Mouse (Mus musculus) granulocyte monocyte progenitor cell, adult 5-6 weeks (primary cell): Measurements from ENCODE around the gene Rab14. TPM values are rescaled to one million over a fixed set of nuclear protein-coding genes. Genes with fewer than 3 reads are reported as not detected.

Experiments used
- ATAC-seq: replicated peaks from 2 replicates; pipeline ENCODE4 v1.8.0; 2016; ENCODE audit warnings: mild to moderate bottlenecking, moderate TSS enrichment, inconsistent platforms; ENCODE audit not compliant: poor library complexity, severe bottlenecking
- total RNA-seq, 2 experiments: library from RNA; stranded (forward) in 1 of 2; stranded (reverse) in 1 of 2; fragments of 200-712, 200-1000 nt in 1 of 2; fragments of >200 nt in 1 of 2; fragmentation: Nextera tagmentation in 1 of 2; gene quantifications; 2 replicates each; pipeline ENCODE4 v1.2.3; 2014 to 2017

Rab14 gene
- total RNA-seq, 2 experiments from 2014 or later, result 102 to 136 TPM

GRCm38 (mm10) chr2:35203729-35204128 lies 2.8 kb upstream of the Rab14 start:
- no peak for ATAC-seq

DNA sequence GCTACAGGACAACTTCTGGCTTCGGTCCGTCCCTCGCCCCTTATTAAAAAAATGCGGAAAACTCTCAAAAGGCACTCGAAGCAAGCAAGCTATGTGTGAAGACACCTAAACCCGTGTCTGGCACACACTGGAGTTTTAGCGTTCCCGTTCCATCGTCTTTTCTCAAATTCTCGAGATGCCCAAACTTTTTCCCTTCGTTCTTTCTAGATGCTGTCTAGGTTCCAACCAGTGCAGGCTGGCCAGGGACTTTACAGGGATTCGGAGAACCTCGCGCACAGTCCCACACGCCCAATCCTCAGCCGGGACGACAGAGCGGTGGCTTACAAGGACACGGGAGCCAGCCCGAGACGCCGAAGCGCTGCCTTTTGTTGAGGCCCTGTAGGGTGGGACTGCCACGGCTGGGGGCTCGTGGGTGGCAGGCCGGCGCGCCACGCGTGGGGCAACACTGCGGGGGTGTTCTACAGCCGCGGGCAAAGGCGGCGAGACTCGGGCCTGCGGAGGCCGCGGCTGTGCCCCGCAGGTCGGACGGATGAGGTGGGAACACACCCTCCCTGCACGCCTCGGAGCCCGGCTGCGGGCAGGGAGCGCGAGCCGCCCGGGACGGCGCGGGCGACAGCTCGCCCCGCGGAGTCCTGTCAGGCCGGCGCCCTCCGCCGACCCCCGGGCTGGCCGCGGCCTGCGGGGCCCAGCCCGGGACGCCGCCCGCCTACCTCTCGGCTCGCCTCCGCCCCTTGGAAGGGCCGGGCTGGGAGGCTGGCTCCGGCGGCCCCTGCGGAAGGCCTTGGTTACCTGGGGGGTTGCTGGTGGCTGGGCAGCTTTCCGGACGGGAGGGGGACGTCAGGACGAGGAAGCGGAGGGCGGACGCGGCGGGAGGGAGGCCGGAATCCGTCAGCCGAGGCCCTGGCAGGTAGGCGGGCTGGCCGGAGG lies 686 bp downstream of the Rab14 start:
- ATAC-seq, result peak; percentile 36

DNA sequence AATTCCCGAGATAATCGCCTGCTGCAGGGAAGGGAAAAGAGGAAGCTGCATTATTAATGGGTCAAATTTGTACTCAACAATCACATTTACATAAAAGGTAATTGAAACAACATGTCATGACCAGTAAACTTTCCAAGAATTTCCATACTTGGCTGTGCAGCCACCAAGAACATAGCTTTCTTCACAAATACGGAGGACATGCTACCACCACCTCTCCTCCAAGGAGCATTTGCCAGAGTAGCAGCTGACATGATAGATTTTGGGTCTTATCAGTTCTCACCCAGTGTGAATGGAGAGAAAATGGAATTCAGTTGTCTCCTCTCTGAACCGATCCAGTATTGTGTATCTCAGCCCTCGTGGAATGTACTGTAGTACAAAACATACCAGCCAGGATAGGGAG lies 1.4 kb downstream of the Rab14 start:
- ATAC-seq, result no peak

GRCm38 (mm10) chr2:35195626-35196544 lies 5.0 kb downstream of the Rab14 start:
- peak; percentile 76 for ATAC-seq

DNA sequence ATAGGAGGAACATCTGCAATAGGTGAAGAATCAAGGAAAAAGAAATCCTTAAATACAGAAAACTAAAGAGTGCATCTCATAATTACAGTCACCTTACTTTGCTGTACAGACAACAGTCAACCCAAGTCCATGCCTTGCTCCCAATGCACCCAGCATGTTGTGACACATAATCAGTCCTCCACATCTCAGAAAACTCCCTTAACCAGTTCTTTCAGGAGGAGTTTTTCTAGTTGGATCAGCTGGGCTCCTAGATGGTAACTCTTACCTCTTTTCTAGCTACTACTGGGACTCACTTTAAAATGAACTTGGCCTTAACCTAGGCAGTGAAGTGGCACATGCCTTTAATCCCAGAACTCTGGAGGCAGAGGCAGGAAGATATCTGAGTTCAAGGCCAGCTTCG lies 6.9 kb downstream of the Rab14 start:
- no peak for ATAC-seq

DNA sequence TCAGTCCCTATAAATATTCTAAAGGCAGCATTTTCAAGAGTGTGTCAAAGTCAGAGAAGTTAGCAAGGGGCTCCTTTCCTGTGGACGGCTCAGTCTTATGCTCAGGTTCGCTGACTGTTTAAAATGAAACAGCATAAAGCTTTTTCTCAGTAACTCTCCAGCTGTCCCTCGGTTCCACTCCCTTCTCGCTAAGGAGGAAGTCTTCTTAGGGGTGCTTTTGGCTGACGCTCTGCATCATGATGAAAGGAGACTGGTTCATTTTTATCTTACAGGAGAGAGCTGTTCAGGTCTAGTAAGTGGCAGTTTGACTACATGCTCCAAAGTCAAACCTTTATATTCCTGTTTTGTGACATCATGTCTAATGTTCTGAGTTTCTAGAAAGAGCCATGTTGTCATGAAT lies 12.0 kb downstream of the Rab14 start:
- no peak for ATAC-seq

GRCm38 (mm10) chr2:35183115-35183673 lies 17.7 kb downstream of the Rab14 start:
- no peak for ATAC-seq

DNA sequence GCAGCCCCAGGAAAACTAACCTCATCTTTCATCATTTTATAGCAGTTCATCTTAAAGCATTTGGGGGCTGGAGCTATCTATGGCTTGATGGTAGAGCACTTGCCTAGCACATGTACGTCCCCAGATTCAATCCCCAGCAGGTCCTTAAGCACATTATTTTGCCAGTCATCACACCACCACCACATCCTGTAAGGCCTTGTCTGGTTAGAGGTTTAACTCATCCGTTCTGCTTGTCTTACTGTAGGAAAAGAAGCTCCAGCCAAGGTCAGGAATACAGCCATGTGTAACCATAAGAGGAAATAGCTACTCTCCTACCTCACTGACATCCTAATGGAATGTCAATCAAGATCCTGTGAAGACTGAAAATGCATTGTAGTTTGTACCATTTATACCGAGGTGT lies 22.8 kb downstream of the Rab14 start:
- ATAC-seq, result no peak

DNA sequence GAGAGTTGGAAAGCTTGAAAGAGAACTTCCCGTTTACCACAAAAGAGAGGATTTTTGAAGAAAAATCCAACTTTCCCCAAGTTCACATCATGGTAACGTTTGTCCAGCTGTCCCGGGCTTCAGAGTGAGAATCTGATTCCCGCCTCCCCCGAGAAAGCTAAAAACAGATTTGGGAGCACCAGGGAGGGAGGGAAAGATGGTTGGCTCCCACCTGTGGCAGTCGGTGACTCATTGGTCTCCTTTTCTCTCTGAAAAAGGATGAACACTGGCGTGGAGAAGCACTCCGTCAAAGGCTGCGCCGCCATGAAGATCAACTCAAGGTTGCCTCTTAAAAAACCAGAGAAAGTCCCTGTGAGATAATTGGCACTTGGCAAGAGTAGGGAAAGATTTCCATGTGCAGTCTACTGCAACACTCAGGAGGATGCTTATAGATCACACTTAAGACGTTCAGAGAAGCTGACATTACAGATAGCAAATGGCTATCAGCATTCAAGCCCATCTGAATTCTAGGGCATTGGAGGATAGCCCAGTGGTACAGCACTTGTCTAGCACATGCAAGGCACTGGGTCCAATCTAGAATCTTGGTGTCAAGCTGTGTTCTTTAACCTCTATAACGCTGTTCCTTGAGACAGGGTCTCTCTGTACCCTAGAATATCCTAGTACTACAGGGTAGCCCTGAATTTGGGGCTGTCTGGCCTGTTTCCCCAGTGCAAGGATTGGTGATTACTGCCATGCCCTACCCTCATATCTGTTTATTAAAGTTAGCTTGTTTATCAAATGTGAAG lies 25.4 kb downstream of the Rab14 start:
- no peak for ATAC-seq

GRCm38 (mm10) chr2:35174100-35174499 lies 26.8 kb downstream of the Rab14 start:
- peak; percentile 78 for ATAC-seq

DNA sequence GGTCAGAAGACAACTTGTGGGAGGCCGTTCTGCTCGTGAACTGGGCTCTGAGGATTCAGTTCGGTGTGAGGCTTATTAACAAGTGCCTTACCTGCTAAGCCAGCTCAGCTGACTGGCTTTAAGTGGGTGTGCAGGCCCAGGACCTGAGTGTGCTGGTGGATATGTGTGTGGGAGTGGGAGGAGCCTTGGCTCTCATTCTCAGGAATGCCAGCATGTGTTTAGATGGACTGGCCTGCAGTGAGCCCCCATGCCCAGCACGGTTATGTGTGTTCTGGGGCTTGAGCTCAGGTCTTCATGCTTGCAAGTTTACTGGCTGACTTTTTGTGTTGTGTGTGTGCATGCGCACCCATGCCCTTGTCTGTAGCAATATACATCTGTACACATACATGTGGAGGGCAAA lies 27.3 kb downstream of the Rab14 start:
- no peak for ATAC-seq

DNA sequence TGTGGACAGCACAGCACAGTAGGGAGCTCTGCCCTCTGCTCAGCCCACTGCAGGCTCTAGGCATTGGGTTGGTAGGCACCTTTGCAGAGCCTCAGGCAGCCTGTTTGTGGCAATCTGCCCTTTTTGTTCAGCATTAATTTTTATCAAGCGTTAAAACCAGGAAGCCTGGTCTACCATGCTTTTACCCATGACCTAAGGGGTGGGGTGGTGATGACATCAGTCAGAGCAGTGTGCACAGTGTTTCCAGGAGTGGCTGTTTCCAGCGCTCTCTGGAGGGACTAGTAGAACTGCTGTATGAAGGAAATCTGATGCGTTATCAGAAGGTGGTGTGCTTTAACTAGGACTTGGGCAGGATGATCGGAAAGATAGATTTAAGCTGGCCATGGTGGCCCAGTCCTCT lies 28.7 kb downstream of the Rab14 start:
- no peak for ATAC-seq

GRCm38 (mm10) chr2:35171341-35171861 lies 29.5 kb downstream of the Rab14 start:
- ATAC-seq, result no peak

DNA sequence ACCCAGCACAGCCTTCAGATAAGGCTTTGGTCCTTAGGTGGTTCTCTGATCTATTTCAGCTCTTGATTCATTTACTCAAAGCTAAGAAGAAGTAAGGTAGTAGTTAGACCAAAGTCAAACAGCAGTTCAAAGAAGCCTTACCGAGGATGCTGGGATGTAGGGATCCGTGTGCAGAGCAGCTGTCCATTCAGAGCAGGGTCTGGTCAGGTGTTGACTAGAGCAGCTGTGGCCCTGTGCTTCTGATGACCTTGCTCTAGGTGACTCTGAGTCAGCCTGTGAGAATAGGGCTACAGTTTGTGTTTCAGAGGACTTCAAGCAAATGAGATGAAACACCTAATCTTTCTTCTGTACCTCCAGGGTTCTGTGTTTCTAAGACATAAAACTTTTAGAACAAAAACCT lies 31.5 kb downstream of the Rab14 start:
- ATAC-seq, result no peak

GRCm38 (mm10) chr2:35166816-35167215 lies 34.1 kb downstream of the Rab14 start:
- ATAC-seq, result no peak

- no peak for ATAC-seq
These were observed 35.5 kb downstream of the Rab14 start for GRCm38 (mm10) chr2:35165416-35165815.

DNA sequence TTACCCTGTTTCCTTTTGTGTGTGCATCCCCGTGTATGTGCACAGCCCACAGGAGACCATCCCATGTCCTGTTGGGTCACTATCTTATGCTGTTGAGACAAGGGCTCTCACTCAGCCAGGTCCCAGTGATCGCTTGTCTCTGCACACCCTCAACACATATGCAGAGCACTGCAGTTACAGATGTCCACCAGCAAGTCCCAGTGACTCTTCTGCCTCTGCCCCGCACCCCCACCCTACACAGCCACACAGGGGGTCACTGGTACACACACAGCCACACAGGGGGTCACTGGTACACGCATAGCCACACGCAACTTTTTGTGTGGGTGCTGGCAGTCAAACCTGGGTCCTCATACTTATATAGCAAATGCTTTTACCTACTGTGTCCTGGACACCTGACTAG lies 37.5 kb downstream of the Rab14 start:
- no peak for ATAC-seq

GRCm38 (mm10) chr2:35161846-35162488 lies 39.0 kb downstream of the Rab14 start:
- no peak for ATAC-seq

DNA sequence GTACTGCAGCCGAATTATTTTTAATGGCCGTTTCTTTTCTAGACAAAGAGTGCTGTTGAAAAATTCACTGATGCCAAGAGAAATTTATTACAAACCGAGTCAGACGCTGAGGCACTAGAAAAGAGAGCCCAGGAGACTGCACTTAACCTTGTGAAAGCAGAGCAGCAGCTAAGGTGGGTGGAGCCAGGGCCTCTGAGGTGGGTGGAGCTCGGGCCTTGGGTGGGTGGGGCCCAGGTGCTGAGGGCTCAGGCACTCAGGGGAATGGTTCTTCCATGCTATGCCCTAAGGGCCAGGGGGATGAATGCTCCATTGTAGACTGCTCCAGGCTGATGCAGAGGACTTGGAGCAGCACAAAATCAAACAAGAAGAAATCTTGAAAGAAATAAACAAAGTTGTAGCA lies 40.7 kb downstream of the Rab14 start:
- ATAC-seq, result no peak
